Mouse (Mus musculus): ENCODE measurements around the gene Pitx3. TPM values are rescaled to one million over a fixed set of nuclear protein-coding genes. Genes with fewer than 3 reads are reported as not detected.

Gene Pitx3
- not detected for total RNA-seq (2023)

DNA sequence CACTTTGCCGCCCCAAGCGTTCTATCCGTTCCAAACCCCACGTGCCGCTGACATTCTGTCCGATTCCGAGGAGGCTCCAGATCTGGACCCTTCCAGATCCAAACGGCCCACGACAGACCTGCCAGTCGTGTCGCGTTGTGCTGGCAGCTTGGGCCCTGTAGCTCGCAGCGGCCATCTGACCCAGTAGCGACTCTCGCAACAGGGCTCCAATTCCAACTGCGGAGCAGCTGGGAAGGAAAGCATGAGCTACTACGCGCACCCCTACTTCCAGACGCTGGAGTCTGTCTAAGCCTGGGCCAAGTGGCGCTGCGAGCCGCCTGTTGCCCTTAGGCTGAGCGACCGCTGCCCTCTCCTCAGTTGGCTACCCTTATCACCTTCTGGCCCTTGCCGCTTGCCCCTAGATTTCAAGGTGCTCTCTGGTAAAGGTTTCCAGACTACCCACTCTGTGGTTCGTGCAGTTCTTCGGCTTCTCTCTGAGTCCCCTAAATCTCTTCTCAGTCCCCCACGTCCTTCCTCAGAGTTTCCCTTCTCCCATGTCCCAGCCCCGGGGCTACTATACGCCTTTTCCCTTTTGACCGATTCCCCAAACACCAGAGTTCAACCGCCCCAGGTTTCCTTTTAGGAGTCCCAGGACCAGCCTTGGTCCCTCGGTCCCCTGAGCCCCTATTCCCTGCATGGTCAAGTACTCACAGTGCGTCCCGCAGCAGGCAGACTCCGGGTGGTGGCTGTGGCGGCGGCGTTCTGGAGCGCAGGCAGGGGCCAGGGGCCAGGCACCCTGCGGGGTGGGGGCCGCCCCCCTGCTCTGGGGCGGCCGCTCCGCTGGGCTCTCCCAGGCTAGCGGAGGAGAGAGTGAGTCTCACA lies at the start of gene Pitx3:
Pitx3 (minus strand) TSS at position 816 of the 861 bp plus-strand sequence.

DNA sequence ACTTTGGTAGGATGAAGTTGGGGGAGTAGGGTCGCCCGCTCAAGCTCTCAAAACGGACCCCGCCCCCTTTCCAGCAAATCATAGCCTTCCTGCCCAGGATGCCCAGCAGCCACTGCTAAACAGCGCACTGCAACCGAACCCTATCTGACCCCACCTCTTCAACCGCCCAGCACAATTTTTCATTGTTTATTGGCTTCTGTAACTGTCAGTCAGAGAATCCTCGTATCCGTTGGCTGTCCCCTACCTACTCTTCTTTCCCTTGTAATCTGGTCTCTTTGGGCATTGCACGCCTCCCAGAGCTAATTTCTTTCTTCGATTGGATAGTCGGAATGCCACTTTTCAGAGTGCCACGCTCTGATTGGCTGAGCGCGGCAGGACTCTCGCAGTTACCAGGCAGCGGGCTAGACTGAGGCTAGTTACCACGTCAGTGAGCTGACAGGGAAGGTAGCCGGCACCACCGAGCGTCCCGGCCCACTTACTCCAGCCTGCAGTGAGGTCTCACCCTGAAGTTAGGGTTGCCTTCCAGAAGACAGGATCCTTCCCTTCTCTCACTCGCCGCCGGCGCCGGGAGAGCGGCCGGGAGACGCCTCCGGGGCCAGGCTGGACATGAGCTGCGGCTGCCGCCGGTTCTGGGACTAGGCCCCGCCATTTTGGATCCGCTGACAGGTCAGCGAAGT lies 4.1 kb upstream of the Pitx3 start, which contains the start of gene Gbf1:
Gbf1 (plus strand) TSS at position 383 of the 677 bp plus-strand sequence.

DNA sequence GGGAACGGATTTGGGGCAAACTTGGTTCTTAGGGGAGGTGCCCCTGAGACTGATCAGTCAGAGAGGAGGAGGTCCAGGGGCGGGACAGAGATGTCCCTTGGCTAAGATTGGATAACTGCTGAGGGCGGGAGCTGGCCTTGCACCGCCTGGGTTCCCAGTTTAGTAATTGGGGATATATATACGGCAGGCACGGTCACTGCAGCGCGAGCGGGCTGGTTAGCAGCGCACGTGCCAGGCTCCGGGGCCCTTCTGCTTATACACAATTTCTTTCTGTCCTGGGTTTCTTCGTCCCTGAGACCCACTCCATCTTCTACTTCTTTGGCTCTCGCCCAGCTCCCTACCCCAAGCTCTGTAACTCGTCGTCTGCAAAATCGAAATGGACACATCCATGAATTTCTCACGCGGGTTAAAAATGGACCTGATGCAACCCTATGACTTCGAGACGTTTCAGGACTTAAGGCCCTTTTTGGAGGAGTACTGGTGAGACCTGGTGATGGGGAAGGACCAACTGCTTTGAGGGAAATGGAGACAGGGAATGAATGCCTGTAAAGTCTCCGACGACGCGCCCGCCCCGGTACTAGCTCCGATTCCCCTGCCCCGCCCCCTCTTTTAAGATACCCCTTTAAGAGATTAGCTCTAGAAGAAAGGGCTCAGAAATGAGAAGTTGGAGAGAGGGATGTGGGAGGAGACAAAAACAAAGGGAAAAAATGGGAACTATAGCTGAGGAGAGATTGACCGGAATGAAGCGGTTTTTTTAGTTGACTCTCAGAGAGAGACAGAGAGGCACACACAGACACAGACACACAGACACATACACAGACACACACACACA lies 16.2 kb downstream of the Pitx3 start, which contains the start of gene Elovl3:
Elovl3 (plus strand) TSS at position 204 of the 832 bp plus-strand sequence.

Other genes starting within 250 kb of the Pitx3 start
- gene Armh3, start 149.8 kb downstream of the Pitx3 start, total RNA-seq (2023) = 10 to 100 TPM; 11.7 to 13.3 TPM
- 1 to 10 TPM; 5.6 to 8.0 TPM for gene Hps6, start 144.8 kb downstream of the Pitx3 start, total RNA-seq (2023)
- 10 to 100 TPM; 19.1 to 23.2 TPM for gene Pprc1, start 103.4 kb downstream of the Pitx3 start, total RNA-seq (2023)
- gene Ldb1, start 103.1 kb downstream of the Pitx3 start, total RNA-seq (2023) = 10 to 100 TPM; 74.9 to 85.5 TPM
- gene Nolc1, start 72.5 kb downstream of the Pitx3 start, total RNA-seq (2023) = 10 to 100 TPM; 22.0 to 24.7 TPM
- gene Elovl3, start 16.4 kb downstream of the Pitx3 start, total RNA-seq (2023) = under 1 TPM; 0.22 to 0.66 TPM
- gene Gbf1, start 4.2 kb upstream of the Pitx3 start, total RNA-seq (2023) = 10 to 100 TPM; 56.1 to 60.1 TPM
- 10 to 100 TPM; 41.7 to 43.7 TPM for gene Nfkb2, start 156.0 kb upstream of the Pitx3 start, total RNA-seq (2023)
- gene Psd, start 178.8 kb upstream of the Pitx3 start, total RNA-seq (2023) = under 1 TPM in 1 of 2 experiments, not detected in 1; 0.53 TPM
- gene Fbxl15, start 179.9 kb upstream of the Pitx3 start, total RNA-seq (2023) = 1 to 10 TPM; 3.0 TPM
- 100 to 1,000 TPM in 1 of 2 experiments, 10 to 100 TPM in 1; 92.6 to 101 TPM for gene Cuedc2, start 190.4 kb upstream of the Pitx3 start, total RNA-seq (2023)
- 10 to 100 TPM; 29.0 to 32.7 TPM for gene Mfsd13a, start 192.8 kb upstream of the Pitx3 start, total RNA-seq (2023)
- not detected for gene 2310034G01Rik, start 202.0 kb upstream of the Pitx3 start, total RNA-seq (2023)
- 10 to 100 TPM; 83.9 to 91.4 TPM for gene Actr1a, start 247.4 kb upstream of the Pitx3 start, total RNA-seq (2023)
- 10 to 100 TPM in 1 of 2 experiments, 1 to 10 TPM in 1; 9.0 to 11.5 TPM for gene Sufu, start 248.6 kb upstream of the Pitx3 start, total RNA-seq (2023)

Measured in neutrophil, adult 83 days (primary cell).